Mouse (Mus musculus) midbrain, embryonic 10.5 days (tissue): ENCODE measurements at regions not wholly inside any gene's neighbourhood (a gene's known extent, or its start where the extent isn't known, plus 50 kb on each side); places are given as distances from the start of the nearest gene placed in this dataset.

Experiments used
- DNase-seq: peaks from one replicate; pipeline ENCODE4 v3.0.0-alpha.2; 2017; ENCODE audit warnings: low spot score
- H3K27ac ChIP-seq: fragments of 300-500 bp; sonication (generic); replicated peaks from 2 replicates; pipeline ENCODE4 v1.5.1; 2016; ENCODE audit warnings: mild to moderate bottlenecking
- H3K27me3 ChIP-seq: fragments of 300-500 bp; sonication (generic); 2 replicates; pipeline ENCODE4 v1.6.1; 2016; ENCODE audit warnings: low read depth, mild to moderate bottlenecking; ENCODE audit not compliant: poor library complexity, severe bottlenecking
- H3K36me3 ChIP-seq: fragments of 300-500 bp; sonication (generic); 2 replicates; pipeline ENCODE4 v1.6.1; 2016; ENCODE audit warnings: mild to moderate bottlenecking, moderate library complexity
- H3K4me1 ChIP-seq: fragments of 300-500 bp; sonication (generic); 2 replicates; pipeline ENCODE4 v1.6.1; 2016
- H3K4me3 ChIP-seq: fragments of 300-500 bp; sonication (generic); 2 replicates; pipeline ENCODE4 v1.5.1; 2016; ENCODE audit warnings: mild to moderate bottlenecking, moderate library complexity
- H3K9me3 ChIP-seq: fragments of 300-500 bp; sonication (generic); replicated peaks from 2 replicates; pipeline ENCODE4 v1.6.1; 2016; ENCODE audit warnings: mild to moderate bottlenecking
- WGBS: fragments of 180-500 bp; shearing (Covaris S2); methylation state at CpG from one replicate; pipeline ENCODE4 v1.1.7; 2016; 5-methylcytosine and 5-hydroxymethylcytosine counted together

DNA sequence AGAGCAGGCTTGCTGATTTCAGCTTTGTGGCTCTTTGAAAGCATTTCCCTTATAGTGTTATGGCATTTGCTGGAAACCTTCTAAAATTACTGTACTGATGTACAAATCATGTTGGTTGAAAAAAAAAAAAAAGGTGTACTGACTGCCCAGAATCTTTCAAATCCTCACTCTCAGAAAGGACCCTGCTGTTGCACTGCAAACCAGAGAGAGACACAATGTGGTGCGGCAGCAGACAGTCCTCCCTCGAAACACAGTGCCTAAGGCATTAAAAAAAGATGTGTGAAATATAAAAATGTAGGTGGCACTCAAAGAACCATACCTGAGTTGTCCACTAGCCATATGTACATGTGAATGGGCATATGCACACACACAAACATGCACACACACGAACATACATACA lies 128.3 kb downstream of the Actr3 start:
- DNase-seq, result no peak
- WGBS, result 78% methylated on average over 3 of the region's 3 CpGs
- H3K27me3 ChIP-seq, result no peaks in the 10 kb centered on the region
- no peaks in the 10 kb centered on the region for H3K4me1 ChIP-seq
- no peaks in the 10 kb centered on the region for H3K36me3 ChIP-seq
- H3K4me3 ChIP-seq, result no peak overlapping the region
- no peaks in the 10 kb centered on the region for H3K9me3 ChIP-seq
- no peak overlapping the region for H3K27ac ChIP-seq

DNA sequence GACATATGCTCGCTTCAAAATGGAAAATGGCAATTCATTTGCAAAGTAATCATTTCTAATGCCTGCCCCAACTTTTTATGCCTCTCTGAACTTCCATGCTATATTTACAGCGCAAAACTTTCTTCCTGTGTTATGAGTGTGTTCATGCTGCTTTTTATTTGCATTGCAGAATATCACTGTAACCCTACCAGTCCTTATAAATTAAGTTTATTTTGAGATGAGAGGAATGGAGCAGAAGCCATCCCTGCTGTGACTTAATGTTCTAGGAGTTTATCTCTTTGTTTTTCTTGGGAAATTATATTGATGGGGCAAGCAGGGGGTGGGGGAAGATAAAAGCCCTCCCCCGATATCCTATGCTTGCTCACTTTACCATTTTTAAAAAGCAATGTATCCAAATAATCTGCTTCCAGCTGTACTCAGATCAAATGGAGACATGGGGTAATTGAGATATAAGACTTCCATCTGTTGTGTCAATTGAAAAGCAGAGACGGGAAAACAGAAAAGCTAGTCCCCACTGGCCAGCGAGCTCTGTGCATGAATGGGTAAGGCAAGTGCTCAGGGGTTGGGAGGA lies 136.9 kb downstream of the Actr3 start:
- Histone ChIP-seq H3K36me3 (no peaks in the 10 kb centered on the region), H3K4me3 (no peak overlapping the region), H3K27me3 (no peaks in the 10 kb centered on the region), H3K27ac (no peak overlapping the region), H3K9me3 (no peaks in the 10 kb centered on the region), H3K4me1 (no peaks in the 10 kb centered on the region)
- WGBS, result 92% methylated on average over 5 of the region's 5 CpGs
- DNase-seq, result no peak

DNA sequence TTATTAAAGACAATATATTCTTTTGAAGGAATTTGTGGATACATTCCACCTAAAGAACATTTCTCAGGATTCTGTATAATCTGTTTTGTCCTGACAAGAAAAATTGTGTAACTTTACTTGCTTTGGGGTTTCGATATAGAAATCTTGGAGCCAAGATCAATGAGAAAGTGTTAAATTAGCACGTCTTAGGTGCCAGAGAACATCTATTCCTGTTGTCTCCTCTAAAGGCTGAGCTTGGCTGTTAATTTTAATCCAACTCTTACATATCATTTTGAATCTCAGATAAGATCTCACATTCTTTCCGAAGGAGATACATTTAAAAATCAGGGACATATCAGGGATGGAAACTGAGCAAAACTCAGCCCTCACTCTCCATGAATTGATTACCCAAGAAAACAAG lies 139.9 kb downstream of the Actr3 start:
- H3K27ac ChIP-seq, result no peak overlapping the region
- DNase-seq, result no peak
- no peaks in the 10 kb centered on the region for H3K4me1 ChIP-seq
- H3K36me3 ChIP-seq, result no peaks in the 10 kb centered on the region
- no peak overlapping the region for H3K4me3 ChIP-seq
- H3K27me3 ChIP-seq, result no peaks in the 10 kb centered on the region
- WGBS, result 89% methylated on average over 3 of the region's 3 CpGs
- H3K9me3 ChIP-seq, result no peaks in the 10 kb centered on the region

DNA sequence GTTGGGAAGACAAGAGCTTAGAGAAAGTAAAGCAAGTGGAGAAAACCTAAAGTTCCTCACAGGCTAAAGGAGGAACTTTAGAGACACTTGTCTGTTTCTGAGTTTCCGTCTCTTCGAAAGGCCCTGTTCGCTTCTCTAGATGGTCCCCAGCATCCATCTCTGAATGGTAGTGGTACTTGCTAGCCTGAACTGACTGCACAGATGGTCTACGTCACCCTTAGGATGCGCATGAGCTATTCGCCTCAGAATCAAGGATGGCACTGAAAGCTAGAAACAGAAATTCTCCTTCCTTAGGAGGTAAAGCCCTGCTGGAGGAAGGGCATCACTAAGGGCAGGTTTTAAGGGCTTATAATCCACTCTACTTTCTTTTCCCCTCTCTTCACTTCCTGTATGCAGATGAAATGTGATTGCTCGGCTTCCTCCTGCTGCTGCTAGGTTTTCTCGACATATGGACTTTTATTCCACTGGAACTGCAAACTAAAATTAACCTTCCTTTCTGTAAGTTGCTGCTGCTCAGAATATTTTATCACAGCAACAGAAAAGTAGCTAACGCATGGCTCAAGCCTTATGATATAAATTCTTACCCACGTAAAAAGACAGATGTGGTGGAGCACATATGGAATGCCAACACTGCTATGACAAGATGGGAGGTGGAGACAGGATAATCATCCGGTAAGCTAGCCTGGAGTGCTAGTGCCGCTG lies 145.1 kb downstream of the Actr3 start:
- Histone ChIP-seq H3K9me3 (no peaks in the 10 kb centered on the region), H3K27me3 (no peaks in the 10 kb centered on the region), H3K27ac (no peak overlapping the region), H3K4me3 (no peak overlapping the region), H3K36me3 (no peaks in the 10 kb centered on the region), H3K4me1 (no peaks in the 10 kb centered on the region)
- 91% methylated on average over 12 of the region's 12 CpGs for WGBS
- DNase-seq, result no peak

DNA sequence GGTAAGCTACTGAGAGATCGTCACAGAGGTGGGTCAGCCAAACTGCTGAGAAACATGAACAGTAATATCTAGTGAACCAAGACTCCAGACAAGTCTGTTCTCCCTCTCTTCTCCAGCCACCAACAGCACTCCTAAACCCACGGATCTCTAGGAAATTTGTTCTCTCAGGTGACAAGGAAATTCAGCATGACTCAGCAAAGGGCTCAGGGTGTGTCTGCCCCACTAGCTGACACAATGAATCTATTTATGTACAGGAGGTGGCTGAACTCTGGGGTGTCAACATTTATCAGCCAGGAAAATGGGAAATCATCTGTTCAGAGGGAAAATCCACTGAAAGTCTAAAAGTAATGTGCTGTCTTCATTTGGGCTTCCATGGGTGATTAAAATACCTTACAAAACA lies 149.2 kb downstream of the Actr3 start:
- no peak for DNase-seq
- WGBS, result 67% methylated on average over 2 of the region's 2 CpGs
- Histone ChIP-seq H3K36me3 (no peaks in the 10 kb centered on the region), H3K4me3 (no peak overlapping the region), H3K27ac (no peak overlapping the region), H3K4me1 (no peaks in the 10 kb centered on the region), H3K27me3 (no peaks in the 10 kb centered on the region), H3K9me3 (no peaks in the 10 kb centered on the region)

DNA sequence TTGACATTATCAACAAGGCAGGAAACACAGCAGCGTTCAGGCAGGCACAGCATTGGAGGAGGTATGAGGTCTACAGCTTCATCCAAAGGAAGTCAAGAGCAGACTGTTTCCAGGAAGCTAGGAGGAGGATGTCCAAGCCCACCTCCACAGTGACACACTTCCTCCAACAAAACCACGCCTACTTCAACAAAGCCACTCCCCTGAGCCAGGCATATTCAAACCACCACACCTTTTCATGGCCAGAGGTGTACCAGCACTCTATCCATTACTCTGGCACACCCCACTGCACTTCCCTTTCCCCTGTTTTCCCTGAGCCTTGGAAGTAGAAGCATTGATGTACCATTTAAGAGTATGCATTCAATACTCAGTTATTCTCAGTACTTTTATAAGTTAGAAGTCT lies 150.8 kb downstream of the Actr3 start:
- H3K4me1 ChIP-seq, result no peaks in the 10 kb centered on the region
- no peak overlapping the region for H3K27ac ChIP-seq
- 81% methylated on average over 2 of the region's 2 CpGs for WGBS
- no peak overlapping the region for H3K4me3 ChIP-seq
- H3K36me3 ChIP-seq, result no peaks in the 10 kb centered on the region
- no peaks in the 10 kb centered on the region for H3K27me3 ChIP-seq
- DNase-seq, result no peak
- no peaks in the 10 kb centered on the region for H3K9me3 ChIP-seq

DNA sequence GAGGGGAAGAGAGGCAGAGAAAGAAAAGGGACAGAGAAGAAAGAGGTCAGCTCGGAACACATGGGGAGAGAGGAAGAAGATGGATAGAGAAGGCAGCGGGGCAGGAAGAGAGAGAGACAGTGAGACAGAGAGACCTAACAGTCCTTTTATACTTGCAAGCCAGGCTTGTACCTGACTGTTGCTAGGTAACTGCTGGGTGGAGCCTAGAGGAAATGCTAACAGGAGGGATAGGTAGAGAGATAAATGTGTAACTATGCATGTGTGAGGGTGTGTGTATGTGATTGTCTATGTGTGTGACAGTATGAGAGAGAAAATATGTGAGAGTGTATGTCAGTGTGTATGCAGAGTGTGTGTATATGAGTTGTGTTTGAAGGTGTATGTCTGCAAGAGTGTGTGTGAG lies 161.8 kb downstream of the Actr3 start:
- 65% methylated on average over 2 of the region's 2 CpGs for WGBS
- Histone ChIP-seq H3K4me1 (peaks cover 15% of the 10 kb centered on the region), H3K4me3 (no peak overlapping the region)

DNA sequence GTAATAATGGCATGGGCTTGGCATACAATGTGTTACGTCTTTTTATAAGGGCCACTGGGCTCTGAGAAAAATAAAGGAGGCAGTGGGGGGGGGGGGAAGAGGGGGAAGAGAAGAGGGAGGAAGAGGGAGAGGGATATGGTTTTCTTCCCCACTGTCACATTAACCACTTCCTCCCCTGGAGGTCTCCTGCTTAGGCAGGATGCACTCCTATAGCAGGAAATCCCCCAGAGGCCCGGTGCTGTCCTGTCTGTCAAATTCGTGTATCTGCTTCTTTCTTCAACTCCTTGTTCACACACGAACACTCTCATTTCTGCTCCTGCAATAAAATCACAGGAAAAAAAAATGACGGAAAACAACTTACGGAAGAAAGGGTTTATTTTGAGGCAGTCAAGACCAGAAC lies 171.8 kb downstream of the Actr3 start:
- Histone ChIP-seq H3K4me3 (no peak overlapping the region), H3K27ac (no peak overlapping the region), H3K36me3 (no peaks in the 10 kb centered on the region), H3K4me1 (no peaks in the 10 kb centered on the region), H3K9me3 (no peaks in the 10 kb centered on the region; the same call in 1 of the 2 replicates), H3K27me3 (no peaks in the 10 kb centered on the region)
- WGBS, result 86% methylated on average over 6 of the region's 6 CpGs
- no peak for DNase-seq

More for the DNA sequence above, 161.8 kb downstream of the Actr3 start:
- Histone ChIP-seq H3K27ac (0 out of 2 replicates have a peak overlapping the region, but pooled peaks have one; percentile 9), H3K36me3 (no peaks in the 10 kb centered on the region), H3K27me3 (no peaks in the 10 kb centered on the region), H3K9me3 (no peaks in the 10 kb centered on the region)
- no peak for DNase-seq

DNA sequence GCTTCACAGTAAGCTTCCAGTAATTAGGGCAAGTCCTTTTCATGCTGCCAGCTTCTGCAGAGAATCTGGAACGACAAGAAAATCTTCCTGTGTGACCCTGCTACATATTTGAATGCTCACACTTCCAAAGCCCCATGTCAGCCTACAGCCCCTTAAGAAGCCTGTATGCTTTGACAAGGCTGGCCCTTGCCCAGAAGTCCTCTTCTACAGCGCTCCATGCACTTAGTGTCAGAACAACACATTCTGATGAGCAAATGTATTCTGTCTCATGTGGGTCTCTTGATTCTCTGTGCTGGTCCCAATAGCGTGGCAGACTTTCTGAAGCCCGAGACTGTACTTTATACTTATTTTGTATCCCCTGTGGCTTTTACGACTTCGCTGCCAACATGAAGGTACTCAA lies 172.5 kb downstream of the Actr3 start:
- Histone ChIP-seq H3K36me3 (no peaks in the 10 kb centered on the region), H3K27me3 (no peaks in the 10 kb centered on the region), H3K27ac (no peak overlapping the region), H3K4me1 (no peaks in the 10 kb centered on the region), H3K4me3 (no peak overlapping the region), H3K9me3 (no peaks in the 10 kb centered on the region; the same call in 1 of the 2 replicates)
- DNase-seq, result no peak
- 88% methylated on average over 6 of the region's 6 CpGs for WGBS

DNA sequence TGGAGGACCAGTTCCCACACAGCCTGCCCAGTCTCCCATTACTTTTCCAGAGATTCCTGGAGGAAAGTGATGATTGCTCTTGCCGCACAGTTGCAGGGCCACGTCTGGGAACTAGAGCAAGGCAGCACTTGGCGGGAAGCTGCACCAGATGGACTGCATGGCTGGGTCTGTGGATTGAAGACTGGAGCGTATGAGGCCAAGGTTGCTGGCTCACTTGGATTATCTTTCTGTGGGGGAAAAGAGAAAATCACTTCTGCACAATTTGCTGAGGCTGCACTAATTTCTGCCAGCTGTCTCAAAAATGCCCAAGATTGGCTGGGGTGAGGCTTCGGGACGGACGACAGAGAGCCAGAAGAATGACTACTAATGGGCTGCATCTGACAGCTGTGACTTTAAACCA lies 193.2 kb downstream of the Actr3 start:
- Histone ChIP-seq H3K9me3 (peaks cover 8% of the 10 kb centered on the region; the same call in 1 of the 2 replicates), H3K36me3 (no peaks in the 10 kb centered on the region), H3K4me1 (no peaks in the 10 kb centered on the region), H3K27me3 (no peaks in the 10 kb centered on the region), H3K4me3 (no peak overlapping the region), H3K27ac (no peak overlapping the region)
- DNase-seq, result no peak
- WGBS, result 91% methylated on average over 7 of the region's 7 CpGs

DNA sequence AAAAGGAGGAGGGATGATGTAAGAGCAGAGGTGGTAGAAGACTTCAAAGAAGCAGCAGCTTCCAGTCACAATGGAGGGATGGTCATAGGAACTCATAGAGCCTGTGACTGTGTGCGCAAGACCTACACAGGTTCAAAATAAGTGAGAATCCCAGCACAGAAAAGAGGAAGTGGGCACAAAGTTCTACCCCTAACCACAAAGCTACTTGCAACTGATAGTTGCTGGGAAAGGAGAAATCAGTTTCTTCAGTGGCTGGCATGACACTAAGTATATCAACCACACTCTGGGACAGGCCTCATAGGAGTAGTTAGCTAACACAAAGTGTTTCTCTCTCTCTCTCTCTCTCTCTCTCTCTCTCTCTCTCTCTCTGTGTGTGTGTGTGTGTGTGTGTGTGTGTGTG lies 193.8 kb downstream of the Actr3 start:
- WGBS, result 88% methylated on average over 1 of the region's 1 CpGs
- DNase-seq, result no peak
- no peaks in the 10 kb centered on the region for H3K27me3 ChIP-seq
- H3K4me1 ChIP-seq, result no peaks in the 10 kb centered on the region
- no peak overlapping the region for H3K4me3 ChIP-seq
- no peaks in the 10 kb centered on the region for H3K36me3 ChIP-seq
- H3K9me3 ChIP-seq, result peaks cover 8% of the 10 kb centered on the region; the same call in 1 of the 2 replicates
- H3K27ac ChIP-seq, result no peak overlapping the region

DNA sequence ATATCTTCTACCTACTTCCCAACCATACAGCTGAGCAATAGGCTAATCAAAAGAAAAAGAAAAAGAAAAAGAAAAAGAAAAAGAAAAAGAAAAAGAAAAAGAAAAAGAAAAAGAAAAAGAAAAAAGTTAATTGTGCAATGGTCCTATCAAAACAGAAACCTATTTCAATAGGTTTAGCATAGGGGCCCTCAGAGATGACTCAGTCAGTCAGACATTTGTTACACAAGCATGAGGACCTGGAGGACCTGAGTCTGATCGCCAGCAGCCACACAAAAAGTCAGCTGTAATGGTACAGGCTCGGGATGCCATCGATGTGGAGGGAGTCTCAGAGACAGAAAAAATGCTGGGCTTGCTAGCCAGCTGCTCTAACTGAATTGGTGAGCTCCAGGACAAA lies 197.9 kb downstream of the Actr3 start:
- Histone ChIP-seq H3K4me1 (no peaks in the 10 kb centered on the region), H3K27me3 (no peaks in the 10 kb centered on the region), H3K9me3 (peaks cover 3% of the 10 kb centered on the region; the same call in 1 of the 2 replicates), H3K4me3 (no peak overlapping the region), H3K36me3 (no peaks in the 10 kb centered on the region), H3K27ac (no peak overlapping the region)
- no peak for DNase-seq
- 89% methylated on average over 3 of the region's 3 CpGs for WGBS

DNA sequence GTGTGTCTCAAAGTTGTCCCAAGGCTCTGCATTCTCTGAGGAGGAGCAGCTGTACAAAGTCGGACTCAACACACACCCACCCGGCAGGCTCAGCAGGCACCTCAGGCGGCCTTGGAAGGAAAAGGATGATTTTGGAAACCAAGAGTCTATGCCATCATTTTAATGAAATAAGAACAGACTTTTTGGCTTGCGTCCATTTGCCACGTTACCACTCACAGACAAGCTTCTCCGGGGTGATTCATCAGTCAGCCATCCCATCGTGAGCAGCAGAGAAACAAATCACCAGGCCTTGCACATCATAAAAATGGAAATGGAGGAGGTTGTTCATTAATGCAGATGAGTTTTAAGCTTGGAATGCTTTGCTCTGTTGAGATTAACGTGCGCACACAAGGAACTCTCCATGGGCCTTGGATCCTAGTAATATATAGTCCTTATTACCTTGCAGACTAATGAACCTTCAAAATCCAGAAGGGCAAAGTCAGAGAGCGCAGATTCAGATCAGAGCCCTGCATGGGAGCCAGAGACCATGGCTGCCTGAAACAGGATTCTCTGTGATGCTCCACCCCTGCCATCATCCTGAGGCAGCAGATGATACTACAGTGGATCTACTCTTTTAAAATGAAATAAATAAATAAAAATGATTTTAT lies 198.5 kb downstream of the Actr3 start:
- Histone ChIP-seq H3K27ac (no peak overlapping the region), H3K4me1 (no peaks in the 10 kb centered on the region), H3K9me3 (peaks cover under 1% of the 10 kb centered on the region; the same call in 1 of the 2 replicates), H3K4me3 (no peak overlapping the region), H3K36me3 (no peaks in the 10 kb centered on the region), H3K27me3 (no peaks in the 10 kb centered on the region)
- WGBS, result 93% methylated on average over 10 of the region's 10 CpGs
- DNase-seq, result no peak
